Comparison of ENCODE assay signal across 8 mouse cellular contexts in genomic region chr17:36178938-36179337, GRCm38 (mm10). TPM values are rescaled to one million over a fixed set of nuclear protein-coding genes. Genes with fewer than 3 reads are reported as not detected.
DNase-seq lines count a peak whose midpoint lies in the region; ATAC-seq and TF ChIP-seq lines count a peak whose summit lies in the region.
"Not testable (repeated sequence)": the region's sequence is repeated elsewhere in the genome, so short reads cannot be mapped to it uniquely, and the experiment has no call there.

No protein-coding gene starts in this region.

- H3K27me3 ChIP-seq in hindbrain, embryonic 13.5 days: peaks cover 50% of the 10 kb centered on the region
- H3K27me3 ChIP-seq in lung, embryonic 14.5 days (ENCODE audit: insufficient read depth, low read length); testis, adult 2 months (ENCODE audit: control insufficient read depth, insufficient read depth, low read length): not testable (repeated sequence)

- H3K4me2 ChIP-seq in hindbrain, embryonic 13.5 days: peak overlapping the region; percentile 55
- peak overlapping the region; percentile 60 for H3K4me2 ChIP-seq in lung, embryonic 14.5 days

- ATAC-seq in CD4-positive, CD25-positive, alpha-beta regulatory T cell, adult 4 months: peak; percentile 87
- ATAC-seq in hindbrain, embryonic 13.5 days (ENCODE audit: low FRiP score): not testable (repeated sequence)
- ATAC-seq in lung, embryonic 14.5 days (ENCODE audit: insufficient read depth): peak; percentile 79

- not testable (repeated sequence) for H3K27ac ChIP-seq in hindbrain, embryonic 13.5 days; testis, adult 2 months (ENCODE audit: control insufficient read depth, insufficient read depth, low read depth, low read length)
- peak overlapping the region; percentile 73; the same call in 1 of the 2 replicates for H3K27ac ChIP-seq in lung, embryonic 14.5 days (ENCODE audit: low read depth)

- DNase-seq in embryo, embryonic 9.5 days (ENCODE audit: extremely low spot score): peak; percentile 52
- DNase-seq in heart, adult 11 months: peak; percentile 90
- peak; percentile 13 for DNase-seq in kidney, postnatal 14 days
- DNase-seq in lung, embryonic 14.5 days: peak; percentile 62
- peak; percentile 55 for DNase-seq in neural tube, embryonic 10.5 days (ENCODE audit: extremely low spot score, low spot score)

- not testable (repeated sequence) for H3K9me3 ChIP-seq in hindbrain, embryonic 13.5 days; lung, embryonic 14.5 days (ENCODE audit: low read depth, low read length)

- WGBS in hindbrain, embryonic 13.5 days: under 1% methylated on average over 40 of the region's 40 CpGs
- under 1% methylated on average over 39 of the region's 40 CpGs for WGBS in lung, embryonic 14.5 days

- not testable (repeated sequence) for TF ChIP-seq POLR2A in testis, adult 2 months (IDR thresholded peaks at IDR 0.05; ENCODE audit: control insufficient read depth, low read depth, low read length)

- H3K4me1 ChIP-seq in hindbrain, embryonic 13.5 days (replicated peaks); lung, embryonic 14.5 days (ENCODE audit: insufficient read depth); testis, adult 2 months (ENCODE audit: control insufficient read depth, insufficient read depth, low read length): not testable (repeated sequence)

- TF ChIP-seq CTCF in lung, embryonic 14.5 days (IDR thresholded peaks at IDR 0.05; ENCODE audit: low read depth); testis, adult 2 months (IDR thresholded peaks at IDR 0.05; ENCODE audit: control insufficient read depth, insufficient read depth, insufficient replicate concordance, low read depth, low read length): not testable (repeated sequence)

- not testable (repeated sequence) for H3K36me3 ChIP-seq in hindbrain, embryonic 13.5 days; lung, embryonic 14.5 days (ENCODE audit: insufficient read depth); testis, adult 2 months (ENCODE audit: control insufficient read depth, insufficient read depth, low read length)

- H3K4me3 ChIP-seq in hindbrain, embryonic 13.5 days: peak overlapping the region; percentile 35
- peak overlapping the region; percentile 40 for H3K4me3 ChIP-seq in lung, embryonic 14.5 days (ENCODE audit: low read depth, low read length)
- peak overlapping the region; percentile 5; the same call in 1 of the 2 replicates for H3K4me3 ChIP-seq in testis, adult 2 months (ENCODE audit: control insufficient read depth, low read depth, low read length)

- H3K9ac ChIP-seq in hindbrain, embryonic 13.5 days: 0 out of 2 replicates have a peak overlapping the region, but pooled peaks have one; percentile 39
- H3K9ac ChIP-seq in lung, embryonic 14.5 days: peak overlapping the region; percentile 40; the same call in 1 of the 2 replicates

RNA-seq across cellular contexts. Expression of gene Gm8909, which starts 10.6 kb away (rescaled TPM):
- polyA plus RNA-seq in CD4-positive, CD25-positive, alpha-beta regulatory T cell, adult 4 months (2017; shearing (Covaris generic)): 1 to 10 TPM; 2.5 to 5.0 TPM
- polyA plus RNA-seq in hindbrain, embryonic 13.5 days (2015; fragmentation: Nextera tagmentation; extraction: Ambion mirVana): not detected in 2 replicates
- 44.4 and 51.4 TPM in 2 replicates for polyA plus RNA-seq in lung, embryonic 14.5 days (2014; fragmentation: Nextera tagmentation; extraction: Ambion mirVana)
- 0.21 TPM in 1 of 2 replicates, not detected in the other for polyA plus RNA-seq in testis, adult 2 months (2012; rRNA removed)

RNA-seq across cellular contexts. Expression of gene H2-T3, which starts 11.1 kb away (rescaled TPM):
- polyA plus RNA-seq in CD4-positive, CD25-positive, alpha-beta regulatory T cell, adult 4 months (2017; shearing (Covaris generic)): 1 to 10 TPM in 1 of 2 experiments, under 1 TPM in 1; 0.95 to 1.3 TPM
- polyA plus RNA-seq in hindbrain, embryonic 13.5 days (2015; fragmentation: Nextera tagmentation; extraction: Ambion mirVana): not detected in 2 replicates
- polyA plus RNA-seq in lung, embryonic 14.5 days (2014; fragmentation: Nextera tagmentation; extraction: Ambion mirVana): 1.3 and 1.4 TPM in 2 replicates
- 0.05 TPM in 1 of 2 replicates, not detected in the other for polyA plus RNA-seq in testis, adult 2 months (2012; rRNA removed)

RNA-seq across cellular contexts. Expression of gene Gm7030, which starts 49.7 kb away (rescaled TPM):
- under 1 TPM in 1 of 2 experiments, not detected in 1; 0.62 TPM for polyA plus RNA-seq in CD4-positive, CD25-positive, alpha-beta regulatory T cell, adult 4 months (2017; shearing (Covaris generic))
- not detected in 2 replicates for polyA plus RNA-seq in hindbrain, embryonic 13.5 days (2015; fragmentation: Nextera tagmentation; extraction: Ambion mirVana)
- polyA plus RNA-seq in lung, embryonic 14.5 days (2014; fragmentation: Nextera tagmentation; extraction: Ambion mirVana): not detected in 2 replicates
- not detected in 2 replicates for polyA plus RNA-seq in testis, adult 2 months (2012; rRNA removed)

RNA-seq across cellular contexts. Expression of gene Gm19684, which starts 57.5 kb away (rescaled TPM):
- polyA plus RNA-seq in CD4-positive, CD25-positive, alpha-beta regulatory T cell, adult 4 months (2017; shearing (Covaris generic)): 1 to 10 TPM; 1.4 to 1.9 TPM
- polyA plus RNA-seq in hindbrain, embryonic 13.5 days (2015; fragmentation: Nextera tagmentation; extraction: Ambion mirVana): not detected in 2 replicates
- polyA plus RNA-seq in lung, embryonic 14.5 days (2014; fragmentation: Nextera tagmentation; extraction: Ambion mirVana): not detected in 2 replicates
- not detected in 2 replicates for polyA plus RNA-seq in testis, adult 2 months (2012; rRNA removed)

Comparison
In these comparisons a context has a peak if more than half of its experiments do, and no peak if none do; other contexts are left out.
1. DNase-seq: peak in every context shown above with its lines; median percentile 90 in heart, adult 11 months; 62 in lung, embryonic 14.5 days; 55 in neural tube, embryonic 10.5 days; 52 in embryo, embryonic 9.5 days; 13 in kidney, postnatal 14 days.